ENCODE assay signal across 17 mouse cellular contexts in the genomic region with DNA sequence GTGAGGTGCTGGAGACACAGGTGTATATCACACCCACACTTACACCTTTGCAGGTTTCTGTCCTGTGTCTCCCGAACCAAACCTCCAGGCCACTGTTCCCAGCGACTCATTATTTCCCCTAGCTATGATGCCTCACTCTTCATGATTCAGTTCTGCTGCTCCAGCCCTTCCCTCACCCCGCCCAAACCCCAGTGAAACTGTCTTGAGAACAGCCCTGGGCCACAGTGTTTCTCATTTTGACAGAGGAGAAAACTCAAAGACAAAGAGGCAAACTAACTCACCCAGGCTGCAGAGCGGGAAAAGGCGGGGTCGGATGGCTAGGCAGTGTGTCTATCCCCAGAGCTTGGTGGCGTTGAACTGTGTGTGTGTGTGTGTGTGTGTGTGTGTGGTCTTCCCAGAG.
DNase-seq lines count a peak whose midpoint lies in the region; ATAC-seq and TF ChIP-seq lines count a peak whose summit lies in the region.
"Had no signal": no experiment of that assay in that cellular context is flagged by ENCODE, and none has a peak within 500 bp of the region (broad histone marks: within the 10 kb centered on the region; RNA-seq: fewer than 3 reads in every experiment).

No protein-coding gene starts in this region.

- 0 out of 2 replicates have a peak, but pooled peaks have one; percentile 15 for ATAC-seq in forebrain, embryonic 15.5 days (replicated peaks)
- no peak for ATAC-seq in forebrain, embryonic 13.5 days
- ATAC-seq: forebrain, embryonic 14.5 days; midbrain, embryonic 13.5 days had no signal

- H3K4me1 ChIP-seq in forebrain, embryonic 15.5 days = 0 out of 2 replicates have a peak, but pooled peaks cover 1% of the 10 kb centered on the region
- peaks cover 5% of the 10 kb centered on the region for H3K4me1 ChIP-seq in forebrain, embryonic 13.5 days
- peaks cover 20 to 80% of the 10 kb centered on the region in 2 experiments for H3K4me1 ChIP-seq in CH12.LX (ENCODE audit: control insufficient read depth in 1 of 2, insufficient read depth in 2 of 2)
- H3K4me1 ChIP-seq in embryonic facial prominence, embryonic 10.5 days = peaks cover 63% of the 10 kb centered on the region
- H3K4me1 ChIP-seq: neural tube, embryonic 13.5 days had no signal

- no peak overlapping the region for H3K9ac ChIP-seq in forebrain, embryonic 15.5 days (replicated peaks)
- no peak overlapping the region for H3K9ac ChIP-seq in forebrain, embryonic 13.5 days
- H3K9ac ChIP-seq in CH12.LX (ENCODE audit: insufficient read depth, low read depth) = no peak overlapping the region
- H3K9ac ChIP-seq: liver, embryonic 15.5 days; midbrain, embryonic 13.5 days; neural tube, embryonic 13.5 days had no signal

- dilution Hi-C loops in CH12.LX (cut with MboI; ENCODE audit: extremely low pct_ligation_motif_present, extremely low pct_unique_long_range_greater_than_20kb, low sequenced_read_pairs) = no loop called here

- no peak overlapping the region for H3K27ac ChIP-seq in forebrain, embryonic 15.5 days (replicated peaks)
- H3K27ac ChIP-seq in forebrain, embryonic 13.5 days = no peak overlapping the region
- H3K27ac ChIP-seq in CH12.LX (ENCODE audit: insufficient read depth, low read depth) (no peak overlapping the region), macrophage (peak overlapping the region; percentile 50)
- H3K27ac ChIP-seq in embryonic facial prominence, embryonic 10.5 days (replicated peaks) = 0 out of 2 replicates have a peak overlapping the region, but pooled peaks have one; percentile 19
- H3K27ac ChIP-seq: liver, embryonic 15.5 days; midbrain, embryonic 13.5 days; neural tube, embryonic 13.5 days had no signal

- no peaks in the 10 kb centered on the region for H3K36me3 ChIP-seq in forebrain, embryonic 15.5 days
- H3K36me3 ChIP-seq in forebrain, embryonic 13.5 days (ENCODE audit: poor library complexity, severe bottlenecking) = no peaks in the 10 kb centered on the region
- H3K36me3 ChIP-seq in CH12.LX (replicated peaks in 1 of 2; ENCODE audit: control insufficient read depth in 1 of 2, insufficient read depth in 1 of 2, low read length in 1 of 2) (peaks cover 3 to 82% of the 10 kb centered on the region in 2 experiments), macrophage (ENCODE audit: inconsistent target) (no peaks in the 10 kb centered on the region)
- H3K36me3 ChIP-seq in embryonic facial prominence, embryonic 10.5 days (replicated peaks) = no peaks in the 10 kb centered on the region
- H3K36me3 ChIP-seq: liver, embryonic 15.5 days; midbrain, embryonic 13.5 days; neural tube, embryonic 13.5 days had no signal

- H3K4me2 ChIP-seq in forebrain, embryonic 15.5 days (replicated peaks) = no peak overlapping the region
- H3K4me2 ChIP-seq in forebrain, embryonic 13.5 days = no peak overlapping the region
- H3K4me2 ChIP-seq in CH12.LX (ENCODE audit: insufficient read depth, low read depth, poor library complexity, severe bottlenecking) = no peak overlapping the region
- H3K4me2 ChIP-seq: liver, embryonic 15.5 days; midbrain, embryonic 13.5 days; neural tube, embryonic 13.5 days had no signal

- H3K9me3 ChIP-seq in forebrain, embryonic 15.5 days = no peaks in the 10 kb centered on the region
- H3K9me3 ChIP-seq in forebrain, embryonic 13.5 days (replicated peaks) = no peaks in the 10 kb centered on the region
- no peaks in the 10 kb centered on the region for H3K9me3 ChIP-seq in CH12.LX (replicated peaks; ENCODE audit: low read length)
- H3K9me3 ChIP-seq in embryonic facial prominence, embryonic 10.5 days = no peaks in the 10 kb centered on the region
- H3K9me3 ChIP-seq: liver, embryonic 15.5 days; midbrain, embryonic 13.5 days; neural tube, embryonic 13.5 days had no signal

- no peak overlapping the region for H3K4me3 ChIP-seq in forebrain, embryonic 15.5 days
- no peak overlapping the region for H3K4me3 ChIP-seq in forebrain, embryonic 13.5 days
- no peak overlapping the region for H3K4me3 ChIP-seq in CH12.LX (replicated peaks in 1 of 3; ENCODE audit: low read depth in 2 of 3, low read length in 2 of 3, poor library complexity in 1 of 3)
- H3K4me3 ChIP-seq in embryonic facial prominence, embryonic 10.5 days = no peak overlapping the region
- H3K4me3 ChIP-seq in macrophage (ENCODE audit: inconsistent target) = no peak overlapping the region
- H3K4me3 ChIP-seq: liver, embryonic 15.5 days; midbrain, embryonic 13.5 days; neural tube, embryonic 13.5 days had no signal

- H3K79me2 ChIP-seq in CH12.LX (replicated peaks; ENCODE audit: control insufficient read depth, extremely low read depth, insufficient read depth, poor library complexity, severe bottlenecking) (peaks cover 28% of the 10 kb centered on the region), macrophage (ENCODE audit: inconsistent target) (peaks cover 97% of the 10 kb centered on the region)

- TF ChIP-seq CTCF in CH12.LX (conservative IDR thresholded peaks at IDR 0.05 in 1 of 2, IDR thresholded peaks at IDR 0.05 in 1 of 2; ENCODE audit: low read depth in 2 of 2, low read length in 2 of 2) = no peak

- WGBS in forebrain, embryonic 15.5 days = 92% methylated on average over 7 of the region's 7 CpGs
- 92% methylated on average over 7 of the region's 7 CpGs for WGBS in forebrain, embryonic 13.5 days
- 83% methylated on average over 7 of the region's 7 CpGs for WGBS in embryonic facial prominence, embryonic 10.5 days
- 78% methylated on average over 3 of the region's 7 CpGs for WGBS in macrophage (ENCODE audit: missing documents)

- no peak for TF ChIP-seq POLR2A in CH12.LX (IDR thresholded peaks at IDR 0.05; ENCODE audit: low read depth, low read length)

- no peaks in the 10 kb centered on the region for H3K27me3 ChIP-seq in forebrain, embryonic 15.5 days
- no peaks in the 10 kb centered on the region for H3K27me3 ChIP-seq in forebrain, embryonic 13.5 days
- H3K27me3 ChIP-seq in CH12.LX (replicated peaks) = no peaks in the 10 kb centered on the region
- H3K27me3 ChIP-seq in embryonic facial prominence, embryonic 10.5 days (replicated peaks; ENCODE audit: low read depth, poor library complexity, severe bottlenecking) = no peaks in the 10 kb centered on the region
- H3K27me3 ChIP-seq: liver, embryonic 15.5 days; midbrain, embryonic 13.5 days; neural tube, embryonic 13.5 days had no signal

- 0 out of 2 replicates have a peak, but pooled peaks have one; percentile 21 for TF ChIP-seq EP300 in CH12.LX (IDR thresholded peaks at IDR 0.05; ENCODE audit: low read length)

- TF ChIP-seq RAD21 in CH12.LX (IDR thresholded peaks at IDR 0.05; ENCODE audit: low read depth, low read length) = no peak

- DNase-seq in CH12.LX (ENCODE audit: extremely low read depth) = no peak
- DNase-seq in embryonic facial prominence, embryonic 10.5 days (ENCODE audit: low spot score) = no peak
- no peak for DNase-seq in urinary bladder, adult 18-20 months (ENCODE audit: low spot score in 2 of 2)
- no peak for DNase-seq in embryo, embryonic 10.5 days (ENCODE audit: low spot score)
- DNase-seq in cerebellum, postnatal 4 days (ENCODE audit: low spot score in 2 of 2) = no peak
- DNase-seq: B cell, adult 2 months; cerebellum, adult 2 months; heart, postnatal 36 days; kidney, adult 11 months; thymus, postnatal 4 days had no signal

- in situ Hi-C loops in CH12.LX (cut with MboI; ENCODE audit: low pct_ligation_motif_present, low pct_unique_long_range_greater_than_20kb, low sequenced_read_pairs) = no loop called here

TF ChIP-seq in CH12.LX, 34 proteins besides CTCF, POLR2A, EP300 and RAD21:
- peak; percentile 15; the same call in 1 of the 2 replicates for TF ChIP-seq JUN (IDR thresholded peaks at IDR 0.05; ENCODE audit: insufficient read depth, low read depth, low read length)
- no peak for TF ChIP-seq HCFC1 (IDR thresholded peaks at IDR 0.05; ENCODE audit: low read depth, low read length)
- TF ChIP-seq IRF4 (IDR thresholded peaks at IDR 0.05; ENCODE audit: low read depth, low read length) = 0 out of 2 replicates have a peak, but pooled peaks have one; percentile 11
- no peak for TF ChIP-seq CHD2 (IDR thresholded peaks at IDR 0.05; ENCODE audit: low read length)
- TF ChIP-seq NRF1 (IDR thresholded peaks at IDR 0.05; ENCODE audit: low read depth, low read length) = no peak
- TF ChIP-seq JUND (conservative IDR thresholded peaks at IDR 0.05; ENCODE audit: low read depth, low read length) = 0 out of 2 replicates have a peak, but pooled peaks have one; percentile 42
- no peak for TF ChIP-seq USF2 (conservative IDR thresholded peaks at IDR 0.05; ENCODE audit: low read depth, low read length)
- no peak for TF ChIP-seq ZKSCAN1 (IDR thresholded peaks at IDR 0.05; ENCODE audit: borderline replicate concordance, low read depth, low read length)
- TF ChIP-seq ETS1 (conservative IDR thresholded peaks at IDR 0.05; ENCODE audit: low read depth, low read length) = no peak
- no peak for TF ChIP-seq MAZ (IDR thresholded peaks at IDR 0.05; ENCODE audit: low read depth, low read length)

Comparison
In these comparisons a context has a peak if more than half of its experiments do, and no peak if none do; other contexts are left out.
1. H3K27ac ChIP-seq: peak in embryonic facial prominence, embryonic 10.5 days (single experiment) and macrophage (single experiment); none in forebrain, embryonic 15.5 days (single experiment), forebrain, embryonic 13.5 days (single experiment) and CH12.LX (single experiment).